Mouse (Mus musculus): ENCODE results near the gene Cog3.

The Cog3 gene

DNA sequence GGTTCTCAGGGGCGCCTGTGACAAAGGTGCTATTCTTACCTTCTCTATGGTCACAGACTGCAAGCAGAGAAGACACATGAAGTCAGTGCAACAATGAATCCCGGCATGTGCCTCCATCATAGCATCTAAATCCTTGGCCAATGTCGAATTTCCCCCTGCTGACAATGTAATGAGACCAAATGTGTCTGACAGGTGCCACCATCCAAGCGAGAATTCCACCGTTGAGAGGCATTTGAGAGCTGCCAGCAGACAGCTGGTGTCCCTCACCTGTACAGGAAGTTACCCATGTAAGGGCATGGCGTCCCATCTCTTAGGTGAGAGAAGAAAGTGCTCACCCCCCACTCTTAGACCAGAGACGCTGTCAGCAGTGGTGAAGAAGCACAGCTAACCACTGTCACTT is 4.1 kb upstream of the Cog3 start:
- DNase-seq = no peak

DNA sequence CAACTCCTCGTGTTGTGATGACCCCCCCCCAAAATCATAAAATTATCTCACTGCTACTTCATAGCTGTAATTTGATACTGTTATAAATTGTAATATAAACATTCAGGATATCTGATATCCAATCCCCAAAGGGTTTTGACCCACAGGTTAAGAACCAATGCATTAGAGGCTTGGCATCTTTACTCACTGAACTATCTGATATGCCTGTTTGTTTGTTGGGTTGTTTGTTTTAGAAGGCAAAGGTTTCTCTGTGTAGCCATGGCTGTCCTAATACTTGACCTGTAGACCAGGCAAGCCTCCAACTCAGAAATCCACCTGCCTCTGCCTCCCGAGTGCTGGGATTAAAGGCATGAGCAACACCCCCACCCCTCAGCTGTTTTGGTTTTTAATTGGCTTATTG is 3.5 kb upstream of the Cog3 start:
- no peak for DNase-seq

GRCm38 (mm10) chr14:75756971-75757370 is 2.7 kb upstream of the Cog3 start:
- DNase-seq = no peak

GRCm38 (mm10) chr14:75753206-75753605 is 1.1 kb downstream of the Cog3 start:
- DNase-seq = no peak

- no peak for DNase-seq
Measured at GRCm38 (mm10) chr14:75751040-75751439, 3.3 kb downstream of the Cog3 start.

GRCm38 (mm10) chr14:75749123-75749522 is 5.2 kb downstream of the Cog3 start:
- no peak for DNase-seq

DNA sequence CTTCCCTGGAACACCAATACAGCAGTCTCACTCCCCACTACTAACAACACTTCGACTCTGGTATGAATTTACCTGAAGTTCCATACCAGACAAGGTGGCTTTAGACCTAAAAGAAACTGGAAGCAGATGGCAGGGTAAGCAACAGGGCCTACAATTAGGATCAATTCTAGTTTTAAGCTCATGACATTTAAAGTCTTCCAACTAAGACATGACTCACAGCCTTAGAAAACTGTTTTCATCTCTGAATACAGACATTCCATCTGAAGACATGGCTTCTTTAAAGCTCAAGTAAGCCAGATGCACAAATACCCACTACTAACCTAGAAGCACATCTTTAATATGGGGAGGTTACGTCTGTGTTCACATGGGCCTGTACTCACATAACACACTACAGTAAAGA is 6.4 kb downstream of the Cog3 start:
- no peak for DNase-seq

DNA sequence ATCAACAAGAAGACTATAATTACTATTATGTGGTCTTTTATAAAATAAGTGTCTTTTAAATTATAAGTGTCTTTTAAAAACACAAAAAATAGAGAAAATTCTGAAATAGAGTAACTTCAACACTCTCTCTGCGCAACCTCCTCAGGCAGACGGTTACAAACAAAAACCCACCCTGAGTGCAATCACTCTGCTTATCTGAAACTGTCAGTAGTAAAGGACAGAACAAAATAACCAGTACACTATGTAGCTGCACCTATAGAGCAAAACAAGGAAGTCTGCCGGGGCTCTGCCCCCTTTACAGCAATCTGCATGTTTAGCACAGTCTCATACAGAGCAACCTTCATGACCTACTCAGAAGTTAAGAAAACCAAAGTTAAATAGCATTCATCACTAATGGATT is 12.4 kb downstream of the Cog3 start:
- no peak for DNase-seq

- no peak for DNase-seq
Measured at GRCm38 (mm10) chr14:75735597-75735996, 18.7 kb downstream of the Cog3 start.

GRCm38 (mm10) chr14:75732631-75733030 is 21.7 kb downstream of the Cog3 start:
- DNase-seq = no peak

DNA sequence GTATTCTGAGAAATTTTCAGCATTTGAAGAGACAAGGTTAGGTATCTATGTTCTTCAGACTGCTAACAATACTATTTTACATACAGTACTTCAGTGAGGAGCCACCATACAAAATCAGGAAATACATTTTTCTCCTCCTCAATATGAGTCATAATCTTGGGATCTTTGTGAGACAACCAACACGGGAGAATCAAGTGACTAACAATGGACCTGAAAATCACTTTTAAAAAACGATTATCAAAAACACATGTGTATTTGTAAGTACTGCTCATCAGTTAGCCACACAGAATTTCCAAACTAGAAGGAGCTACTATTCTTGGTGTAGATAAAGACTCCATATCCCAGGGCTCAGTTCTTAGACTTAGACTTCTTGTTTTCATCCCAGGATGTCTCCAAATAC is 23.0 kb downstream of the Cog3 start:
- no peak for DNase-seq

GRCm38 (mm10) chr14:75728111-75728510 is 26.2 kb downstream of the Cog3 start:
- DNase-seq = no peak

DNA sequence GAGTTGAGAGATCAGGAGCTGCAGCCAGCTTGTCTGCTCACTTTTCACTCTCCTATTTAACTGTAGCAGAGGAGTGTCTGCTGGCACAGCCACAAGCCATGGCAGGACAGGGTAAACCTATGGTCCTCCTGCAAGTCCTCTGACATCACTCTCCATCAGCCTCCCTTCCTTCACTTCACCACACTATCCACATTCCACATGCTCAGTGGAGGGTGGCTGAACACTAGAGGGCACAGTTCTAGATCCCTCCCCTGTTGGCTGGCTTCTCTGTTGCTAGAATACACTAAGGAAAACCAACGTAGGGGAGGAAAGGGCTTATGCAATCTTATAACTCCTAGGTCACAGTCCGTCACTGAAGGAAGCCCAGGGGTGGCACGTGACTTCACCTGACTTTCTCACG is 27.3 kb downstream of the Cog3 start:
- peak; percentile 56 for DNase-seq

DNA sequence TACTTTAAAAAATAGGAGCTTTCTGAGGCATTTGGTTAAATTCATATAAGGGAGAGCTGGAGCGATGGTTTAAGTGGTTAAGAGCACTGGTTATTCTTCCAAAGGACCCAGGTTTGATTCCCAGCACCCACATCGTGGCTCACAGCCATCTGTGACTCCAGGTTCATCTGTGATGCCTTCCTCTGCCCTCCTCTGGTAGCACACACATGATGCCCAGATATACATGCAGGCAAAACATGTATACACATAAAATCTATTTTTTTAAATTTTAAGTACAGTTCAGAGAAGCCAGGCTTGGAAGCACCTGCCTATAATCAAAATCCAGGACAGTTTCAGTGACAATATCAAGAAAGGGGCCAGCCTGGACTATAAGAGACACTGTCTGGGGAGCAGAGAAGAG is 31.5 kb downstream of the Cog3 start:
- DNase-seq = no peak

GRCm38 (mm10) chr14:75721977-75722563 is 32.2 kb downstream of the Cog3 start:
- DNase-seq = peak; percentile 71

DNA sequence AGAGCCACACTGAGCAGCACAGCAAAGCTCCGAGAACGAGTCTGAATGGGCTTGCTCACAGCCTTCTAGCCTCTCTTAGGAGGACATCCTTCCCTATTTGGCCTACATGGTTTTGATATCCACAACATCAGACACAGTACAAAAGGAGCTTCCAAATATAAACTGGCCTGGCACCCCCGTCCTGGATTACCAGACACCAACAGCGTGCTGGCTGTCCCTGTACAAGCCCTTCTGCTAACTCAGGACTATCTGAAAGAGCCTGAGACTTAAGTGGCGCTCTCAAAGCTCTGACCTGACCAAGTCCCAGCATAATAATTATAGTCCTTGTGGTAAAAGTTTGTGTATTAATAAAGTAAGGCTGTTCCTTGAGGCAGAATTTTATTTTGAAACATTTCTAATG is 34.2 kb downstream of the Cog3 start:
- no peak for DNase-seq

DNA sequence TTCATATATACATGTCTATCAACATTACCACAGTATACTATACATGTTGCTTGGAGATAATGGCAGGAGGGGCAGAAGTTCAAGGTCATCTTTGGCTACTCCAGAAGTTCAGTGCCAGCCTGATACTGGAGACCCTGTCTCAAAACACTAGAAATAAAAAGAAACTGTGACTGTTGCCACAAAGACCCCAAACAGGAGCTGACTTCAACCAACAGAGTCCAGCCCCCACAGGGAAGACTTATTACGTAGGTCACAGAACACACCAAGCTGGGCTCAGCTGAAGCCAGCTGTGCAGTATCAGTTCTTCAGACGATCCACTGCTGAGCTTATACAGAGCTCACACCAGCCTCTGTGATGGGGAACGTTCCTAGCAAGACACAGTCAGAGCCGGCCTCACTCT is 37.9 kb downstream of the Cog3 start:
- DNase-seq = no peak

GRCm38 (mm10) chr14:75713661-75714060 is 40.7 kb downstream of the Cog3 start:
- no peak for DNase-seq

- DNase-seq = no peak
Measured at GRCm38 (mm10) chr14:75712687-75713086, 41.6 kb downstream of the Cog3 start.

DNA sequence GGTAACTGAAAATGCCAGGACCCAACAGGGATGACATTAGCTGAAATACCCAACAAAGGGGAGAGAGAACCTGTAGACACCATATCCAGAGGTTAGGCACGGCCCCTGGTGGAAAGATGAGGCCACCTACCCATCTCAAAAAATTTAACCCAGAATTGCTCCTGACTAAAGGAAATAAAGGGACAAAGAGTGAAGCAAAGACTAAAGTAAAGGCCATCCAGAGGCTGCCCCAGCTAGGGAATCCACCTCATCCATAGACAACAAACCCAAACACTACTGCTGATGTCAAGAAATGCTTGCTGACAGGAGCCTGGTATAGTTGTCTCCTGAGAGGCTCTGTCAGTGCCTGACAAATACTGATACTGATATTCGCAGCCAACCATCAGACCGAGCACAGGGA is 42.6 kb downstream of the Cog3 start:
- DNase-seq = no peak

DNA sequence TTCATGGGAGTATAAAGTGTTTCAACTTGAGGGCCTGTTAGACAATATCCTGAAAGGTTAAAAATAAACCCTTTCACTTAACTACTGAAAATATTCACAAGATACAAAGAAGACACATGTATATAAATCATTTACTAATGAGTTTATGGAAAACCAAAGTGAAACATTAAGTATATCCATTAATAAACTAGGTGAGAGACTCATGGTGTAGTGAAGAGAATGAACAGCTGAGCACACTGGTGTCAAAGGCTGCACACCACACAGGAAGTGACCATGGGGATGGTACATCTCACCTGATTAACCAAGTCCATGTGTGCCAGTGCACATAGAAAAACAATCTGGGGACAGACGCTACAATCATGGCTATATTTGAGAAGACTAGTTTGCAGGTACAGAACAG is 45.3 kb downstream of the Cog3 start:
- no peak for DNase-seq

- DNase-seq = no peak
Measured at GRCm38 (mm10) chr14:75707771-75708170, 46.5 kb downstream of the Cog3 start.

DNA sequence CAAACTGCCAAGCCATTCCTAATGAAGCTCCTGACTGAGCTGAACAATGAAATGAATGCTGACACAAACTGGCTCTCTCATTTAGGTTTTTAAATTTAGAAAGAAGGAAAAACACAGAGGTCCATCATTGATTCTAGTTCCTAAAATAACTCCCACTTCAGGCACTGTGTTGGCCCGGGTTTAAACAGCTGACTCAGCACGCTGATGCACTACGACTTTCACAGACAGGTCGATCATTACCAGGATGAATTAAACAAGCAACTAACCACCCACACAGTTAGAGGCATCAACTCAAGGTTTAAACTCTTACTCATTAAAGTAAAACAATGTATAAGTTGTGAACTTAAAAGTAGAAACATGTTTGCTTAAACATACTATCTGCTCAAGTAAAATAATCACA is 47.7 kb downstream of the Cog3 start:
- DNase-seq = no peak

- no peak for DNase-seq
Measured at GRCm38 (mm10) chr14:75697928-75698327, 56.4 kb downstream of the Cog3 start.

- DNase-seq = no peak
Measured at GRCm38 (mm10) chr14:75696096-75696495, 58.2 kb downstream of the Cog3 start.

DNA sequence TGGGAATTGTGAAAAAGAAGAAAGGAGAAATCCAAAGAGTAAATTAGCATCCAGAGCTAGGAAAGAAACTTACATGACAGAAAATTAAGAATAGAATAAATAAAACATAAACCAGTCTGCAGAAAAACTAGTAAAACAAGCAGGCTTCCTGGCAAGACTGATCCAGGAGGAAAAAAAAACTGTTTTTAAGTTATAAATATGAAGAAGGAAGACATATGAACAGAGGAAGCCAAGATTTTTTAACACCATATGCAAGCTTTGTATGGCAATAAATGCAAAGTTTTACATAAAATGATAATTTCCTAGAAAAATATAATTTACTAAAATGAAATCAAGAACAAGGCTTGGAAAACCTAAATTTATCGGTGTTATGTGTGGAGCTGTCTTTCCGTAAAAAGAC is 63.9 kb downstream of the Cog3 start:
- DNase-seq = no peak
